Mouse (Mus musculus) layer of hippocampus, adult 8-10 months (tissue): ENCODE results near the gene Gm10300. TPM values are rescaled to one million over a fixed set of nuclear protein-coding genes. Genes with fewer than 3 reads are reported as not detected.
A peak's percentile ranks its signal among the peaks of the same experiment; 100 is the strongest.

Source experiments
- DNase-seq, 2 experiments: peaks; one replicate each; pipeline ENCODE4 v3.0.0; 2022; ENCODE audit warnings: low spot score in 2 of 2
- total RNA-seq, 4 experiments: library from RNA; stranded (reverse); gene quantifications; 2 replicates each; pipeline ENCODE4 v1.2.4; 2022

Gene Gm10300
- total RNA-seq, 4 experiments from 2014 or later: 0.20 to 0.23 TPM; not detected in 2

GRCm38 (mm10) chr4:132078296-132078714 lies 3.8 kb downstream of the Gm10300 start:
- no peak for DNase-seq

GRCm38 (mm10) chr4:132079555-132080275 lies 5.2 kb downstream of the Gm10300 start:
- DNase-seq: peak in 1 of 2 experiments; percentile 69

GRCm38 (mm10) chr4:132080492-132080983 lies 6.0 kb downstream of the Gm10300 start:
- DNase-seq: no peak

- DNase-seq: no peak
Observed at GRCm38 (mm10) chr4:132085114-132085513, 10.6 kb downstream of the Gm10300 start.

GRCm38 (mm10) chr4:132088921-132089320 lies 14.4 kb downstream of the Gm10300 start:
- peak in 1 of 2 experiments; percentile 47 for DNase-seq

GRCm38 (mm10) chr4:132093136-132093535 lies 18.6 kb downstream of the Gm10300 start:
- no peak for DNase-seq

- no peak for DNase-seq
Observed at GRCm38 (mm10) chr4:132093928-132094327, 19.4 kb downstream of the Gm10300 start.

- DNase-seq: no peak
Observed at GRCm38 (mm10) chr4:132095043-132095442, 20.5 kb downstream of the Gm10300 start.

GRCm38 (mm10) chr4:132099548-132099947 lies 25.1 kb downstream of the Gm10300 start:
- DNase-seq: peak in 1 of 2 experiments; percentile 49

- DNase-seq: no peak
Observed at GRCm38 (mm10) chr4:132101152-132101551, 26.7 kb downstream of the Gm10300 start.

GRCm38 (mm10) chr4:132108221-132108620 lies 33.7 kb downstream of the Gm10300 start:
- DNase-seq: no peak

GRCm38 (mm10) chr4:132111227-132111626 lies 36.7 kb downstream of the Gm10300 start:
- DNase-seq: no peak

- DNase-seq: no peak
Observed at GRCm38 (mm10) chr4:132113411-132114095, 39.1 kb downstream of the Gm10300 start.

GRCm38 (mm10) chr4:132116315-132116714 lies 41.8 kb downstream of the Gm10300 start:
- DNase-seq: no peak

- no peak for DNase-seq
Observed at GRCm38 (mm10) chr4:132119566-132119965, 45.1 kb downstream of the Gm10300 start.

GRCm38 (mm10) chr4:132121674-132122073 lies 47.2 kb downstream of the Gm10300 start:
- DNase-seq: no peak

- DNase-seq: no peak
Observed at GRCm38 (mm10) chr4:132123166-132123565, 48.7 kb downstream of the Gm10300 start.

Other genes with a start within 250 kb of the Gm10300 start
- gene Ptpru, start 236.4 kb upstream of the Gm10300 start, total RNA-seq: 10 to 100 TPM; 80.2 to 91.8 (median 84.1) TPM
- 10 to 100 TPM; 31.0 to 43.7 (median 37.7) TPM for gene Mecr, start 231.2 kb upstream of the Gm10300 start, total RNA-seq
- 10 to 100 TPM; 62.6 to 72.1 (median 65.8) TPM for gene Srsf4, start 201.1 kb upstream of the Gm10300 start, total RNA-seq
- gene Tmem200b, start 152.9 kb upstream of the Gm10300 start, total RNA-seq: 1 to 10 TPM; 2.1 to 3.8 (median 3.2) TPM
- 10 to 100 TPM; 23.0 to 27.9 (median 25.7) TPM for gene Epb41, start 624 bp downstream of the Gm10300 start, total RNA-seq
- gene Oprd1, start 69.8 kb downstream of the Gm10300 start, total RNA-seq: 10 to 100 TPM in 3 of 4 experiments, 1 to 10 TPM in 1; 9.2 to 13.4 (median 11.9) TPM
- 10 to 100 TPM; 45.4 to 48.3 (median 46.8) TPM for gene Ythdf2, start 137.6 kb downstream of the Gm10300 start, total RNA-seq
- 10 to 100 TPM; 23.9 to 25.1 (median 24.5) TPM for gene Gmeb1, start 186.9 kb downstream of the Gm10300 start, total RNA-seq
- 10 to 100 TPM; 20.6 to 27.9 (median 24.9) TPM for gene Taf12, start 199.7 kb downstream of the Gm10300 start, total RNA-seq
- gene Rab42, start 228.7 kb downstream of the Gm10300 start, total RNA-seq: 1 to 10 TPM; 1.4 to 2.8 (median 1.9) TPM